Mouse (Mus musculus): ENCODE measurements around the gene Fancg. TPM values are rescaled to one million over a fixed set of nuclear protein-coding genes. Genes with fewer than 3 reads are reported as not detected.

Fancg gene
- total RNA-seq, 2 experiments from 2014 or later, result 9.8 to 13.8 TPM

- DNase-seq (ENCODE audit: low spot score in 2 of 2), result no peak
Observed at GRCm38 (mm10) chr4:43035851-43036250, 25.5 kb upstream of the Fancg start.

GRCm38 (mm10) chr4:43033481-43033880 lies 23.2 kb upstream of the Fancg start:
- no peak for DNase-seq (ENCODE audit: low spot score in 2 of 2)

GRCm38 (mm10) chr4:43032501-43032900 lies 22.2 kb upstream of the Fancg start:
- DNase-seq (ENCODE audit: low spot score in 2 of 2), result no peak

GRCm38 (mm10) chr4:43031237-43031995 lies 21.1 kb upstream of the Fancg start, which contains the start of gene Stoml2:
Gene Stoml2, minus strand, starts transcription at chr4:43031710.
- peak; percentile 93 to 95 for DNase-seq (ENCODE audit: low spot score in 2 of 2)

- DNase-seq (ENCODE audit: low spot score in 2 of 2), result no peak
Observed at GRCm38 (mm10) chr4:43030780-43031230, 20.5 kb upstream of the Fancg start.

- DNase-seq (ENCODE audit: low spot score in 2 of 2), result no peak
Observed at GRCm38 (mm10) chr4:43030352-43030751, 20.0 kb upstream of the Fancg start.

GRCm38 (mm10) chr4:43029749-43030148 lies 19.4 kb upstream of the Fancg start:
- DNase-seq (ENCODE audit: low spot score in 2 of 2), result no peak

GRCm38 (mm10) chr4:43029121-43029520 lies 18.8 kb upstream of the Fancg start:
- no peak for DNase-seq (ENCODE audit: low spot score in 2 of 2)

GRCm38 (mm10) chr4:43025084-43025960 lies 15.0 kb upstream of the Fancg start, which contains the start of gene Pigo:
Gene Pigo, minus strand, starts transcription at chr4:43025819.
- peak; percentile 89 to 97 for DNase-seq (ENCODE audit: low spot score in 2 of 2)

GRCm38 (mm10) chr4:43024673-43025072 lies 14.4 kb upstream of the Fancg start:
- DNase-seq (ENCODE audit: low spot score in 2 of 2), result no peak

GRCm38 (mm10) chr4:43021341-43021740 lies 11.0 kb upstream of the Fancg start:
- DNase-seq (ENCODE audit: low spot score in 2 of 2), result no peak

- DNase-seq (ENCODE audit: low spot score in 2 of 2), result no peak
Observed at GRCm38 (mm10) chr4:43020876-43021275, 10.6 kb upstream of the Fancg start.

GRCm38 (mm10) chr4:43019641-43020465 lies 9.5 kb upstream of the Fancg start:
- no peak for DNase-seq (ENCODE audit: low spot score in 2 of 2)

- DNase-seq (ENCODE audit: low spot score in 2 of 2), result no peak
Observed at GRCm38 (mm10) chr4:43019176-43019575, 8.9 kb upstream of the Fancg start.

GRCm38 (mm10) chr4:43018156-43018555 lies 7.8 kb upstream of the Fancg start:
- DNase-seq (ENCODE audit: low spot score in 2 of 2), result no peak

- no peak for DNase-seq (ENCODE audit: low spot score in 2 of 2)
Observed at GRCm38 (mm10) chr4:43012091-43012490, 1.8 kb upstream of the Fancg start.

- peak in 1 of 2 experiments; percentile 50 for DNase-seq (ENCODE audit: low spot score in 2 of 2)
Observed at GRCm38 (mm10) chr4:43005765-43006164, 4.5 kb downstream of the Fancg start.

- DNase-seq (ENCODE audit: low spot score in 2 of 2), result no peak
Observed at GRCm38 (mm10) chr4:43004951-43005350, 5.4 kb downstream of the Fancg start.

- DNase-seq (ENCODE audit: low spot score in 2 of 2), result no peak
Observed at GRCm38 (mm10) chr4:43002756-43003439, 7.4 kb downstream of the Fancg start.

- no peak for DNase-seq (ENCODE audit: low spot score in 2 of 2)
Observed at GRCm38 (mm10) chr4:43001272-43001671, 9.0 kb downstream of the Fancg start.

Measured in layer of hippocampus, adult 18-20 months (tissue).